Mouse (Mus musculus): ENCODE results near the gene Got1.

GRCm38 (mm10) chr19:43452176-43452575 lies 72.2 kb downstream of the Got1 start:
- TF ChIP-seq EP300 (IDR thresholded peaks at IDR 0.05) (no peak), CTCF (IDR thresholded peaks at IDR 0.05) (no peak)

Measured in lung, postnatal 0 days (tissue).